Mouse (Mus musculus): ENCODE measurements around the gene Pitx1. TPM values are rescaled to one million over a fixed set of nuclear protein-coding genes. Genes with fewer than 3 reads are reported as not detected.
A peak's percentile ranks its signal among the peaks of the same experiment; 100 is the strongest.

Gene Pitx1
- polyA plus RNA-seq, 1 experiment from 2014 or later: 22.2 TPM

- WGBS: 36% methylated on average over 7 of the region's 7 CpGs
- no peak overlapping the region for H3K4me2 ChIP-seq (ENCODE audit: low read length)
- no peaks in the 10 kb centered on the region for H3K4me1 ChIP-seq (replicated peaks; ENCODE audit: control insufficient read depth, insufficient read depth, low read length)
- ATAC-seq (replicated peaks; ENCODE audit: low FRiP score, low TSS enrichment, low read depth) (no peak), DNase-seq (ENCODE audit: low spot score) (no peak)
- no peak overlapping the region for H3K4me3 ChIP-seq (ENCODE audit: low read depth, low read length)
- no peaks in the 10 kb centered on the region for H3K36me3 ChIP-seq (ENCODE audit: control insufficient read depth, insufficient read depth, low read length)
- H3K9me3 ChIP-seq (ENCODE audit: control insufficient read depth, low read length): no peaks in the 10 kb centered on the region
- no peak overlapping the region for H3K9ac ChIP-seq (ENCODE audit: low read length)
- no peak overlapping the region for H3K27ac ChIP-seq (ENCODE audit: low read depth)
- peaks cover 38% of the 10 kb centered on the region for H3K27me3 ChIP-seq (replicated peaks; ENCODE audit: control insufficient read depth, insufficient read depth, low read length)
These were observed 19.8 kb upstream of the Pitx1 start for GRCm38 (mm10) chr13:55855793-55856192.

- peaks cover 37% of the 10 kb centered on the region for H3K27me3 ChIP-seq (replicated peaks; ENCODE audit: control insufficient read depth, insufficient read depth, low read length)
- H3K27ac ChIP-seq (ENCODE audit: low read depth): no peak overlapping the region
- no peaks in the 10 kb centered on the region for H3K36me3 ChIP-seq (ENCODE audit: control insufficient read depth, insufficient read depth, low read length)
- DNase-seq (ENCODE audit: low spot score): no peak
- peaks cover 24% of the 10 kb centered on the region for H3K4me1 ChIP-seq (replicated peaks; ENCODE audit: control insufficient read depth, insufficient read depth, low read length)
- 73% methylated on average over 3 of the region's 3 CpGs for WGBS
- H3K4me2 ChIP-seq (ENCODE audit: low read length): no peak overlapping the region
- H3K9me3 ChIP-seq (ENCODE audit: control insufficient read depth, low read length): no peaks in the 10 kb centered on the region
- no peak for ATAC-seq (replicated peaks; ENCODE audit: low FRiP score, low TSS enrichment, low read depth)
- H3K4me3 ChIP-seq (ENCODE audit: low read depth, low read length): no peak overlapping the region
- H3K9ac ChIP-seq (ENCODE audit: low read length): no peak overlapping the region
These were observed 16.2 kb upstream of the Pitx1 start for GRCm38 (mm10) chr13:55852205-55852604.

GRCm38 (mm10) chr13:55850726-55851125, 14.7 kb upstream of the Pitx1 start:
- Histone ChIP-seq H3K4me1 (replicated peaks; ENCODE audit: control insufficient read depth, insufficient read depth, low read length) (peaks cover 27% of the 10 kb centered on the region), H3K27ac (ENCODE audit: low read depth) (no peak overlapping the region), H3K4me3 (ENCODE audit: low read depth, low read length) (no peak overlapping the region), H3K9ac (ENCODE audit: low read length) (no peak overlapping the region), H3K4me2 (ENCODE audit: low read length) (no peak overlapping the region), H3K9me3 (ENCODE audit: control insufficient read depth, low read length) (no peaks in the 10 kb centered on the region), H3K27me3 (replicated peaks; ENCODE audit: control insufficient read depth, insufficient read depth, low read length) (peaks cover 39% of the 10 kb centered on the region), H3K36me3 (ENCODE audit: control insufficient read depth, insufficient read depth, low read length) (no peaks in the 10 kb centered on the region)
- WGBS: 73% methylated on average over 5 of the region's 5 CpGs
- no peak for ATAC-seq (replicated peaks; ENCODE audit: low FRiP score, low TSS enrichment, low read depth)
- no peak for DNase-seq (ENCODE audit: low spot score)

- DNase-seq (ENCODE audit: low spot score): peak; percentile 77
- Histone ChIP-seq H3K4me3 (ENCODE audit: low read depth, low read length) (no peak overlapping the region), H3K4me2 (ENCODE audit: low read length) (peak overlapping the region; percentile 28), H3K27ac (ENCODE audit: low read depth) (peak overlapping the region; percentile 59), H3K9ac (ENCODE audit: low read length) (0 out of 2 replicates have a peak overlapping the region, but pooled peaks have one; percentile 11), H3K4me1 (replicated peaks; ENCODE audit: control insufficient read depth, insufficient read depth, low read length) (peaks cover 27% of the 10 kb centered on the region), H3K36me3 (ENCODE audit: control insufficient read depth, insufficient read depth, low read length) (no peaks in the 10 kb centered on the region), H3K9me3 (ENCODE audit: control insufficient read depth, low read length) (peaks cover 2% of the 10 kb centered on the region), H3K27me3 (replicated peaks; ENCODE audit: control insufficient read depth, insufficient read depth, low read length) (peaks cover 48% of the 10 kb centered on the region)
- peak; percentile 84 for ATAC-seq (replicated peaks; ENCODE audit: low FRiP score, low TSS enrichment, low read depth)
- 7% methylated on average over 13 of the region's 13 CpGs for WGBS
These were observed 12.7 kb upstream of the Pitx1 start for GRCm38 (mm10) chr13:55848604-55849190.

- H3K27ac ChIP-seq (ENCODE audit: low read depth): peak overlapping the region; percentile 59; the same call in 1 of the 2 replicates
- ATAC-seq (replicated peaks; ENCODE audit: low FRiP score, low TSS enrichment, low read depth) (peak; percentile 41), DNase-seq (ENCODE audit: low spot score) (no peak)
- H3K9ac ChIP-seq (ENCODE audit: low read length): no peak overlapping the region
- H3K36me3 ChIP-seq (ENCODE audit: control insufficient read depth, insufficient read depth, low read length): no peaks in the 10 kb centered on the region
- peaks cover 4% of the 10 kb centered on the region for H3K9me3 ChIP-seq (ENCODE audit: control insufficient read depth, low read length)
- WGBS: 14% methylated on average over 10 of the region's 10 CpGs
- peak overlapping the region; percentile 28 for H3K4me2 ChIP-seq (ENCODE audit: low read length)
- peaks cover 51% of the 10 kb centered on the region for H3K27me3 ChIP-seq (replicated peaks; ENCODE audit: control insufficient read depth, insufficient read depth, low read length)
- H3K4me3 ChIP-seq (ENCODE audit: low read depth, low read length): no peak overlapping the region
- peaks cover 27% of the 10 kb centered on the region for H3K4me1 ChIP-seq (replicated peaks; ENCODE audit: control insufficient read depth, insufficient read depth, low read length)
These were observed 11.8 kb upstream of the Pitx1 start for GRCm38 (mm10) chr13:55847805-55848204.

- ATAC-seq (replicated peaks; ENCODE audit: low FRiP score, low TSS enrichment, low read depth): no peak
- no peak overlapping the region for H3K9ac ChIP-seq (ENCODE audit: low read length)
- DNase-seq (ENCODE audit: low spot score): no peak
- WGBS: 100% methylated on average over 1 of the region's 1 CpGs
- H3K27me3 ChIP-seq (replicated peaks; ENCODE audit: control insufficient read depth, insufficient read depth, low read length): peaks cover 69% of the 10 kb centered on the region
- H3K4me3 ChIP-seq (ENCODE audit: low read depth, low read length): no peak overlapping the region
- H3K36me3 ChIP-seq (ENCODE audit: control insufficient read depth, insufficient read depth, low read length): no peaks in the 10 kb centered on the region
- no peak overlapping the region for H3K27ac ChIP-seq (ENCODE audit: low read depth)
- H3K9me3 ChIP-seq (ENCODE audit: control insufficient read depth, low read length): peaks cover 4% of the 10 kb centered on the region
- H3K4me1 ChIP-seq (replicated peaks; ENCODE audit: control insufficient read depth, insufficient read depth, low read length): peaks cover 18% of the 10 kb centered on the region
- H3K4me2 ChIP-seq (ENCODE audit: low read length): no peak overlapping the region
These were observed 7.7 kb upstream of the Pitx1 start for GRCm38 (mm10) chr13:55843700-55844099.

GRCm38 (mm10) chr13:55840223-55840622, 4.2 kb upstream of the Pitx1 start:
- 39% methylated on average over 14 of the region's 14 CpGs for WGBS
- Histone ChIP-seq H3K36me3 (ENCODE audit: control insufficient read depth, insufficient read depth, low read length) (no peaks in the 10 kb centered on the region), H3K4me2 (ENCODE audit: low read length) (no peak overlapping the region), H3K9me3 (ENCODE audit: control insufficient read depth, low read length) (peaks cover 4% of the 10 kb centered on the region), H3K4me3 (ENCODE audit: low read depth, low read length) (no peak overlapping the region), H3K4me1 (replicated peaks; ENCODE audit: control insufficient read depth, insufficient read depth, low read length) (no peaks in the 10 kb centered on the region), H3K27me3 (replicated peaks; ENCODE audit: control insufficient read depth, insufficient read depth, low read length) (peaks cover 90% of the 10 kb centered on the region), H3K9ac (ENCODE audit: low read length) (no peak overlapping the region), H3K27ac (ENCODE audit: low read depth) (no peak overlapping the region)
- ATAC-seq (replicated peaks; ENCODE audit: low FRiP score, low TSS enrichment, low read depth) (no peak), DNase-seq (ENCODE audit: low spot score) (no peak)

GRCm38 (mm10) chr13:55836786-55837780, 1.1 kb upstream of the Pitx1 start:
- Histone ChIP-seq H3K4me1 (replicated peaks; ENCODE audit: control insufficient read depth, insufficient read depth, low read length) (no peaks in the 10 kb centered on the region), H3K9me3 (ENCODE audit: control insufficient read depth, low read length) (no peaks in the 10 kb centered on the region), H3K9ac (ENCODE audit: low read length) (no peak overlapping the region), H3K36me3 (ENCODE audit: control insufficient read depth, insufficient read depth, low read length) (no peaks in the 10 kb centered on the region), H3K4me3 (ENCODE audit: low read depth, low read length) (no peak overlapping the region), H3K27ac (ENCODE audit: low read depth) (no peak overlapping the region), H3K27me3 (replicated peaks; ENCODE audit: control insufficient read depth, insufficient read depth, low read length) (peaks cover 99% of the 10 kb centered on the region), H3K4me2 (ENCODE audit: low read length) (no peak overlapping the region)
- DNase-seq (ENCODE audit: low spot score) (no peak), ATAC-seq (replicated peaks; ENCODE audit: low FRiP score, low TSS enrichment, low read depth) (no peak)
- 9% methylated on average over 32 of the region's 32 CpGs for WGBS
